Mouse (Mus musculus) forelimb bud, embryonic 11.5 days (tissue): Measurements from ENCODE around the gene Tbx3.
A peak's percentile ranks its signal among the peaks of the same experiment; 100 is the strongest.

Experiments
- DNase-seq: peaks from one replicate; pipeline ENCODE4 v3.0.0-alpha.2; 2012; ENCODE audit warnings: low read depth, low spot score

The Tbx3 gene

DNA sequence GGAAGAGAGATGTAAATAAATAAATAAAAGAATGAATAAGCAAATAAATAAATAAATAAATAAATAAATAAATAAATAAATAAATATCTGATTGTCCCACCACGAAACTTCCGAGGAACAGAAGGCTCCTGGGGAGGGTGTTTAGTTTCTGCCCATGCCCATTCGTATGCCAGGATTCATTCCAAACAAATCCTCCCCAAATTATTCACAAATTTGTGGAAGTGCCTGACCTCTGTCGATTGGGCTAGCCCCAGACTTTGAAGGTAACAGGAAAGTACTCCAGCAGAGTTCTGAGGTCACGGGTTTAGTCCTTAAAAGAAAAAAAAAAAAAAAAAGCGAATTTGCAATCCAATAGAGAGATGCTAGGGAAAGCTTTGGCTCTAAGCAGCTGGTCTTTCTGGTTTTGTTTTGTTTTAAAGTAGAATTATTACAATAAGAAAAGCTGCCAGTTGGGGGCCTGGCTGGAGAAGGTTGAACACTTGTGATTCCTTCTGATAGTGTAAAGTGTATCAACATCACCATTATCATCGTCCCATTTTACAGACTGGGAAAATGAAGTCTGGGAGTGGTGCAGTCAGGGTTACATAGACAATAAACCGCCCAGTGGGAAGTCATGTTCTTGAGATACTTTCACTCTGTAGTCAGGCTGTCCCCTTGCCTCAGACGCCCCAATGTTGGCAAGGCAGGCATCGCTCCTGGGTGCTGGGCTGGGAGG, 9.3 kb downstream of the Tbx3 start:
- DNase-seq = no peak

DNA sequence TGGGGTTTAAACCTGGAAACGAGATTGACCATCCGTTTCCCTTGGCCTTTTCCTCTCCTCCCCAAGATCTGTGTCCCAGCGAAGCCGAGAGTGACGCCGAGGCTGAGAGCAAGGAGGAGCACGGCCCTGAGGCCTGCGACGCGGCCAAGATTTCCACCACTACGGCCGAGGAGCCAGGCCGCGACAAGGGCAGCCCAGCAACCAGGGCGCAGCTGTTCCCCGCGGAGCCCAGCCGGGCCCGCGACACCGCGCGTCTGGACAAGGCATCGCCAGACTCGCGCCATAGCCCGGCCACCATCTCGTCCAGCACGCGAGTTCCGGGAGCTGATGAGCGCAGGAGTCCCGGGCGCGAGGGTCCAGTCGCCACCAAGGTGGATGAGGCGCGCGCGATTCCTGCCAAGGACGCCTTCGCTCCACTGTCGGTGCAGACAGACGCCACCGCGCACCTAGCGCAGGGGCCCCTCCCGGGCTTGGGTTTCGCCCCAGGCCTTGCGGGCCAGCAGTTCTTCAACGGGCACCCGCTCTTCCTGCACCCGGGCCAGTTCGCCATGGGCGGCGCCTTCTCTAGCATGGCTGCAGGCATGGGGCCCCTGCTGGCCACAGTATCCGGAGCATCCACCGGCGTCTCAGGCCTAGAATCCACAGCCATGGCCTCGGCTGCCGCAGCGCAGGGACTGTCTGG, 10.0 kb downstream of the Tbx3 start:
- peak; percentile 41 for DNase-seq

DNA sequence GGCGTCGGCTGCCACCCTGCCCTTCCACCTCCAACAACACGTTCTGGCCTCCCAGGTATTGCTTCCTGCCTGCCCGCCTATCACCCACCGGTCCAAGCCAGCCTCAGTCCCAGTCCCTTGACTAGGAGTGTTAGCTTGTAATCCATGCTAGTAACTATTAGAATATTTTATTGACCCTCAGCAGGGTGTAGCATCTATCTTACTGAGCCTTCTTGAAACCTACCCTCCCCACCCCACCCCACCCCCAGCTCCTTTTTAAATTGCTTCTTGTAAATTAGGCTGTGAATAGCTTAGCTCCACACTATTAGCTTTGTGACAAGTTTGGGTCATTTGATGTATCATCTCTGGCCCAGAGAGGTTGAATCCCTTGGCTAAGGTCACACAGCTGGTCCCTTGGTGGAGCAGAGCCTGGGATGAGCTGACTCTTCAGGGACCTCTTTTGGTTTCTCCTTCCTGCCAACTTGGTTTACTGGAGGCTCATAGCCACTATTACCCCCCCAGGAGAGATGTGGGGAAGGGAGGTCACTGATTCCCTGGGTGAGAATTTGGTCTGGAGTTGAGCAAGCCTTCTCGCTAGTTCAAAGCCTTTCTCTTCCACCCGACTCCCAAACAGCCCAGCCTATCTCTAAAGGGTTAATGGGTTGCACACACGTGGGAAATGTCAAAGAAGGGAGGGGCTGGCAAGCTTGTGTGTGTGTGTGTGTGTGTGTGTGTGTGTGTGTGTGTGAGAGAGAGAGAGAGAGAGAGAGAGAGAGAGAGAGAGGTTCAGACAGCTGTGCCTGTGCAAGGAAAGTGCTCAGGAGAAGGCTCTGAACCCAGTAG, 10.8 kb downstream of the Tbx3 start:
- DNase-seq = no peak

DNA sequence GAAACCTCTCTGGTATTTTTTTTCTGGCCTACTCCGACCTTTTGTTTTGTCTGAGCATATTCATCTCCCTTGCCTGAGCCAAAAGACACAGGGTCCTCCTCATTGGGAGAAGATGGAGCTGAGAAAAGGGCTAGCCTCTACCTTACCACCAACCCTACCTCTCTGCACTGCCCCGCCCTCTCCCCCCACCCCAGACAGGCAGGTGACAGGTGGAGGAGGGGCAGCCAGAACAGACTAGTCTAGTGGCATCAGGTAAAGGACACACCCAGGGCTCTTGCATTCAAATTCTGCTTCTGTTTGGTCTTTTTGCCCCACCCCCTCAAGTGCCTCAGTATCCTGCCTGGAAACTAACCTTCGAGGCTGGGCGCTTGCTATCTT, 11.4 kb downstream of the Tbx3 start:
- DNase-seq = no peak

DNA sequence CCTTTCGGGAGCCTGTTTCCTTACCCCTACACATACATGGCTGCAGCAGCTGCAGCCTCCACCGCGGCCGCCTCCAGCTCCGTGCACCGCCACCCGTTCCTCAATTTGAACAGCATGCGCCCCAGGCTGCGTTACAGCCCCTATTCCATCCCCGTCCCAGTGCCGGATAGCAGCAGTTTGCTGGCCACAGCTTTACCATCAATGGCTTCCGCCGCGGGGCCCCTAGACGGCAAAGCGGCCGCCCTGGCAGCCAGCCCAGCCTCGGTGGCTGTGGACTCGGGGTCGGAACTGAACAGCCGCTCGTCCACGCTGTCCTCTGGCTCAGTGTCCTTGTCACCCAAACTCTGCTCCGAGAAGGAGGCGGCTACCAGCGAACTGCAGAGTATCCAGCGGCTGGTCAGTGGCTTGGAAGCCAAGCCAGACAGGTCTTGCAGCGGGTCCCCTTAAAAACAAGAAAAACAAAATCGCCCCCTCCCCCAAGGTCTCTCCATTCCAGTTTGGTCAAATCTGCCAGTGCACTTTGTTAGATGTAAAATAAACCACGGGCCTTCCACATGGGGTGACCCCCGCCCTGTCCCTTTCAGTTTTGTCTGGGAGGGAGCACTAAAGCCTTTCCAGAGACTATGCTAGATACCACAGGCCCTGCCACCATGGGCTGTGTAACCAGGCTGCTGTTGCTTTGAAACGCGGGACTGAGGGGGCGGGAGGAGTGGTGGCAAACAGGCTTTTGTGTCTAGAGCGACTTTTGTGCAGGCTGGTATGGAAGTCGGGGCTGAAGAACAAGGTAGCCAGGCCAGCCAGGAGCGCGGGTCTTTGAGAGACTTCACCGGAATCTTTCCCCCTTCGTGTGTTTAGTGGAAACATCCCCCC, 12.4 kb downstream of the Tbx3 start:
- no peak for DNase-seq

DNA sequence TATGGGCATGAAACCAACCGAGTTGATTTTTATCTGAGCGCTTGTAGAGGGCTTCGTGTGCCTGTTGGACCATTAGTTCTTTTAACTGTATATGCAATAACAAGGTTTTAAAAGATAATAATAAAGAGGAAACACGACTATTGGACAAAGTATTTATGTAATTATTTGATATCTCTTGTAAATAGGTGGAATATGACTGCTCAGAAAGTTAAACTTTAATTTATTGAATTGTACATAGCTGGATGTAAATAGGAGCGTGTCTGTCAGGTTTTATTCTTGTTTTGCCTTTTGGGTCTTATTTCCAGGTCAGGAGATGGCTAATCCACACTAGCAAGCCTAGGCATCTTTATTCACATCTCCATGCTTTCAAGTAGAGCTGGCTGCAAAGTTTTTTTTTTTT, 13.4 kb downstream of the Tbx3 start:
- no peak for DNase-seq

DNA sequence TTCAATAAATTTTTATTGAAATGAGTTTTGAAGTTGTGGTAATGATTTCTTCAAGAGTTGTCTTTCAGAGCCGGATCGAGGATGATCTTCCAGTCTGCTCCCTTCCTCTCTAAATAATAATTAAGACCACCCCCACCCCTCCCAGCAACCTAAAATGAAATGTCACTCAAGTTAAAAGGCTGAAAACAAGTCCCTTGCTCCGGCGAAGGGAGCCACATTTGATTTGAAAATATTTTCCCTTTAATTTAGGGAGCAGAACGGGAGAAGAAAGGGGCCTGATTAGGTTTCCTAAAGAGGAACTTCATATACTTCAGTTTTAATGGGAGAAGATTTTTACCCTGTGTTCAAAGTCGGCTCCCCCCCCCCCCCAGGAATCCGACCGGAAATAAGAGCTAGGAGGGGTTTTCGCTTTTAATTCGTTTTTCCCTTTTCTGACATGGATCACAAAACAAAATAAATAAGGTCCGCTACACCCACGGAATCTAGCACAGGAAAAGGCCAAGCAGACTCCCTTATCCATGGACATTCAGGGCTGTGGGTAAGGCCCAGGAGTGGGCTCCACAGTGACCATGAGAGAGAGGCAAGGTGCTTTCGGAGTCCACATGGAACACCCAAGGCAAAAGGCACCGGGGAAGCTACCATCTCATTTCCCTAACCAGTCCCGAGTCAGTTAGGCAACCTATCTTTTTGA, 14.4 kb downstream of the Tbx3 start:
- peak; percentile 39 for DNase-seq

DNA sequence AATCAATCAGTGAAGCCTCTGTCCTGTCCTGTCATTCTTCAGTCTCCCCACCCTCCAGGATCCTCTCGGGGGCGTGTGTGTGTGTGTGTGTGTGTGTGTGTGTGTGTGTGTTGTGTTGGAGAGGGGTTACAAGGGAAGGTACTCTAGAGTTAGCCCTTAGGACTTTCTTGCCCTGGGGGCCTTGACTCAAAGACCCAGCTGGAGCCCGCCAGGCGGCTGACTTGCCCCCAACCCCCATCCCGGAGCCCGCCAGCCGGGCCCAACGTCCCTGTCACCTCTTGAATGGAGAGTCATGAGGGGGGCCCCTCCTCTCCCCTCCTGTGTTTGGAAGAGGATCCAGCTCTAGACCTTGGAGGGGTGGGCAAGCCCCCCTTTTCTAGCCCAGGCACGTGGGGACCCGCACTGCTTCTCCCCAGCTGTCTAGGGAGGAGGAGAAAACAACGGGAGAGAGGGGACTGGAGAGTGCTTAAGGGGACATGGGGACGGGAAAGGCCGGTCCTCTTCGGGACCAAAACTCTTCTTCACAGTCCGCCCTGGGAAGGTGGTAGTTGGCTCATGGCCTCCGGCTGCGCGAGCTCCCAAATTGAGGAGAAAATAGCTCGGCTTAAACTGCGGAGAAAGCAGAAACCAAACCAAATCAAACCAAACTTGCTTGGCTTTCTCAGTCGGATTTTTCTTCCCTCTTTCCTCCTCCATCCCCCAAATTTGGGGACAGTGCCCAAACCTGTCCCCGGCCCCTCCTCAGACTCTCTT, 15.2 kb downstream of the Tbx3 start:
- no peak for DNase-seq

DNA sequence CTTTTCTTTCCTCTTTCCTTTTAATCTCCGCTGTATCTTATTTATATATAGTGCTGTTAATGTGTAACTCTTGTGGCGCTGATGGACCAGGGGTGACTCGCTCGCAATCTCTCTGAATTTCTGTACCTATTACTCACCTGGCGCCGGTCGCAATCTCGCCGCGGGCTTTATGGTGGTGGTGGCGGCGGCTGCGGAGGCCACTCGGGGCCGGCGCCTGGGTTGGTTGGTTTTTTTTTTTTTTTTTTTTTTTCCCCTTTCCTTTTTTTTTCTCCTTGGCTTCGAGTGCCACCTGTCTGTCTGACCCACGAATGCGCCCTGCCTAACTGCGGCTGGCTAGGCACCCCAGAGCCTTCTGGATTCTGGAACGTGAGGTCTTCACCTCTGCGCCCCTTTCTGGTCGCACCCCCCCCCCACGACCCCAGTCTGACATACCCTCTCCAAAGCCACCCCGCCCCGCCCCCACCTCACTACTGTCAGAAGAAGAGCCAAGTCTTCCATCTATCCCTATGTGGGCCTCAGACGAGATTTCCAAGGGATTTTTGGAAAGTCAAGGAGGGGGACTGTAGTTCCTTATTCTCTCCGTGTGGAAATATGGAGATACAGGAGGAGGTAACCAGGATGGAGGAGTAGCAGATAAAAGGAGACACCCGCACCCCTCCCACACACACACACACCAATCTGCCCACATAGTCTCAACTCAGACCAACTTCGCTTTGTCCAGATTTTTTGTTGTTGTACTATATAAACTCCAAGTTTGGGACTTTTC, 15.9 kb downstream of the Tbx3 start:
- DNase-seq = peak; percentile 47

DNA sequence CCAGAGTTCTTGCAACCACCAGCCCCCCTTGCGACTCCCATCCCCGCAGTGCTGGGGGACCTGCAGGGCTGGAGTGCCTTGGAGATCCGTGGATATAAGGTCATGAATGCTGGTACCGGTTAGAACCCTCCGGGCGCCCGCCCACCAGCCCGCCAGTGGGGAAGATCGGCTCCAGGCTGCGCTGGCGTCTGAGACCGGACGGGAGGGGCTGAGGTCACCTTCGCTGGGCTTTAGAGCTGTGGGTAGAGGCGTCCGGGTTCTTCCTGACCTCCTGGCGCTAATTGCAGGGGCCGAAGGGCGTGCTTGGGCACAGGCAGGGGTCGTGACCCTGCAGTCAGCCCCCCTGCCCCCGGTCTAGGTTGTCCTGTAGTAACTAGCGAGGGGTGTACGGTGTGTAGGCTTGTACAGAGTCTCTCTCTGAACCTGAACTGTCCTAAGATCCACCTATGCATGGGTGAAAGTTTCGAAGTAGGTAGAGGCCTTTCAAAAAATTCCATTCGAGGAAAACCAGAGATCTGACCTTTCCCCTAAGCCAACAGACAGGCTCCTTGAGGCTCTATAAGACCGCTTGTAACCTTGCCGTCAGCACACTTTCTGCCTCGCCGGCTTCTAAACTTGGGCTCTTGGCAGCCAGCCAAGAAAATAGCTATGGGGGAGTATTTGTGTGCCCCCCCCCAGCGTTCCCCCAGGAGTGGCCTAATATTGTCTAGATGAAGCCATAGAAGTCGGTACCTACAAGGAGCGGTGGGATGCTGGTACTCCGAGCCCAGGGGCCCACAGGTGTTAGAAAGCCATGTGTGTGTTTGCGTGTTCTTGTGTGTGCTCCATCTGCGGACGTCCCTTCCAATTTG, 16.8 kb downstream of the Tbx3 start:
- DNase-seq = peak; percentile 53

DNA sequence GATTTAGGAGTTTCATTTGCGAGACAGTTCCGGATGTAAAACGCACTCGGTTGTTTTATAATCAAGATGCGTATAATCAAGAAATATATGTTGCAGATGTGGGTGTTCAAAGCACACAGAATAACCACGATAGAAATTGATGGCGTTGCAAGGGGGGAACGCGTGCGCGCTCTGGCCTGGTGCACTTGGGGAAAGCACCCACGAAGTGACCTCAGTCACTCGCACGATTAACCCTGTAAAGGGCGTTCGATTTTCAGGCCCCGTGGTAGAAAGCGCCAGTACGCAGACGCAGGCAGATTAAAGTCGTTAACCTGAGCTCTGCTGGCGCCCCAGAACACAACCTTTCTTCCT, 17.4 kb downstream of the Tbx3 start:
- DNase-seq = no peak

DNA sequence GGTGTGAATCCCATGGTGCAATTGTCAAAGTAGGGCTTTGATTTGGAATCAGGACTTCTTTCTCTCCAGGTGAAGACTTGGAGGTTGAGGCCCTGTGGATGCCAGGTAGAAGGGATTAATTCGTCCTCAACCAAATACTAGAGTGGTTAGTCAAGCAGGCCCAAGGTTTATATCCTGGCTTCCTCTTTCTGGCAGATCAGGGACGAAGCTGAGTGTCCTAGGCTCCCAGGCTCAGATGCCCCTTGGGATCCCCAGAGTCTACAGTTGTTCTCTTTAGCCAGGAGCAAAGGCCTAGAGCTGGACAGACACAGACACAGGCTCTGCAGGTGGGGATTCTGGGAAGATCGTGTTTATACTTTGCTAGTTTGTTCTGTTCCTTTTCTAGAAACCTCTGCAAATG, 17.8 kb downstream of the Tbx3 start:
- no peak for DNase-seq

DNA sequence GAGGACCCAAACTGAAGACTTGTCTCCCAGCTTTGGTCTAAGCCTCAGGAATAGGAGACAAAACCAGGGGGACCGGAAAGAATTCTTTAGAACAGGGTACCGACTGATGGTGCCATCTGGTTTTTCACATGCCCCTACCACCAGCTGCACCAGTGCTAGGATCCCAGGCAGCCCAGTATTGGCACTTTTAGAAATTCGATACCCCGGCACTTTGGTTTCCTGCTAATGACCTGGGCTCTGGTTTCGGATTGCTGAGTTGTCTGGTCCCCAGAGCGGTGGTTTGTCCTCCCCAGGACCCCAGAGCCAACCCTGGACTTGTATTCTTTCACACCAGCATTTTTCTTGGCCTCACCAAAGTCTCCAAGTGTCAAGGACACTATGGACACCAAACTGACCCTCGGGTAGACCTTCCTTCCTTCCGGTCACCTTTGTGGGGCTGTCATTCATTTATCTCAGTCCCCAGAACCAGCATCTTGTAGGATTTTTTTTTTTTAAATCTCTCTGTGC, 18.5 kb downstream of the Tbx3 start:
- DNase-seq = peak; percentile 47

DNA sequence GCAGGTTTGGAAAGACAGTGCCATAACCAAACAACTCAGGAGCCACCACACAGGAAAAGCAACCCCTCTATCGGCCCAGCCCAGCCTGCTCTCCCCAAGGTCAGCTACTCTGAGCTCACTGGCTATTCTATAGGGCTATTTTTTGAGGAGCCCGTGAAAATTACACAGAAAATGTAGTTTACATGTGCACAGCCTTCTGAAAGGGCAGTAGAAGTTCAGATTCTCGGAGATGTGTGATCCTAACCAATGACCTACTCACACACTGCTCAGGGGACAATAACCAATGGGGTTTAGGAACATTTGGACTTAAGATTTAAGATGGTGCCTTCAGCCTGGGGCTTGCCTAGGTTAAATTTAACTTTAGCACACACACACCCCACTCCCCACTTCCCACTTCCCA, 19.0 kb downstream of the Tbx3 start:
- no peak for DNase-seq

DNA sequence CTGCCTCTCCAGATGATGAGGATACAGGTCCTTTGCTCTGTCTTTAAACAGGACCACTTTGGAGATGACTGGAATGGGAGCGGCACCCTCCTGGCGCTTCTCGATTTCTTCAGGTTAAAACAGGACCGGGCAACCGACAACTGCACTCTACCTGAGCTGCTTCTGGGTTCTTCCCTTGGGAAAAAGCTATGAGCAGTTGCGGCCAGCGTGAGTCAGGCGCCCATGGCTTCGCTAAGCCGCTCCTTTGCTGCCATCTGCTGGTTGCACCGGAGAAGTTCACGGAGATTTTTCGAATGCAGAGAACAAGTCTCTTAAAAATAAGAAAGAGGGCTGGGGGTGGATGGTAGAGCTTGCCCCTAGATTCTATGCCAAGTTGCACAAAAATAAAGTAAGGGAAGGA, 20.6 kb downstream of the Tbx3 start:
- peak; percentile 86 for DNase-seq

DNA sequence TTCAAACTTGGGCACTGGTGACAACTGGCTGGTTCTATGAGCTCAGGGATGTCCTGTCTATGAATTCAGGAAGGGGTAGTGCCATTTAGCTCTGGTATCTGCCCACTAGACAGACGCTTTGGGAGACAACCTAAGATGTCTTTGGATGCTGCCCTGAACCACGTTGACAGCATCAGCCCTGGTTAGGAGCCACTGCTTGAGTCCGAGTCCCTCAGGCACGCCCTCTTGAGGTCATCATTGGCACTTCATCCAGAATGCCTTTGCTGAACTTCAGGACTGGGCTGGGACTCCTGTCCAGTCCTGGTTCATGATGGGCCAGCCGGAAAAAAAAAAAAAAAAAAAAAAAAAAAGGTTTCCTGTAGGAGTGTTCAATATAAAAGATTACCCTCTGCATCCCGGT, 22.0 kb downstream of the Tbx3 start:
- DNase-seq = no peak

DNA sequence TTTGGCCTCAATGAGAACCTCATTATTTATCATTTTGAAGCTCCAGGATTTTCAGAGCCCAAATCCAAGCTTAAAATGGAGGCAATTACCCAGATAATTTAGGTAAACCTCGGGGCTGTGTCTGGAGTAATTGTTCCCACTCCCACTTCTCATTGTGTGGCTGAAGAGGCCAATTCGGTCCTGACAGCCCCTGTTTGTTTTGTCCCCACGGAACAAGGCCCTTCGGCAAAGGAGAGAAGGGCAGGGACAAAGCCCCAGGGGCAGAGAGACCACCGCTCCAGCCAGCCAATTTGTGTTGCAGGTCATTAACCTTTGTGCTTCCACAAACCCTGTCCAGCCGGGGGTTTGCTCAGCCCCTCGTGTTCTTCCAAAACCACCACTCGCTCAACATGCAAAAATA, 24.4 kb downstream of the Tbx3 start:
- DNase-seq = no peak

DNA sequence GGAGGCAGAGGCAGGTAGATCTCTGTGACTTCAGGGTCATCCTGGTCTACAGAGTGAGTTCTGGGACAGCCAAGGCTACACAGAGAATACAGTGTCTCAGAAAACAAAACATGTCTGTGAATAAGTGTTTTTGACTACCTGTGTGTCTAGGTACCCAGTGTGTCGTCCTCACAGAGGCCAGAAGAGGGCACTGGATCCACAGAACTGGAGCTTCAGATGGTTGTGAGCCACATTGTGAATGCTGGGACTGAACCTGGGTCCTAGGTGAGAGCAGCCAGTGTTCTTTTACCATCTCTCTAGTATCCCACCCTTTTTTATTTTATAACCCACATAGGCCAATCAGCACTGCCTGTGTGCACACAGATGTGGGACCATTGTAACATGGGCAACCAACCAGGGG, 32.6 kb downstream of the Tbx3 start:
- DNase-seq = no peak

DNA sequence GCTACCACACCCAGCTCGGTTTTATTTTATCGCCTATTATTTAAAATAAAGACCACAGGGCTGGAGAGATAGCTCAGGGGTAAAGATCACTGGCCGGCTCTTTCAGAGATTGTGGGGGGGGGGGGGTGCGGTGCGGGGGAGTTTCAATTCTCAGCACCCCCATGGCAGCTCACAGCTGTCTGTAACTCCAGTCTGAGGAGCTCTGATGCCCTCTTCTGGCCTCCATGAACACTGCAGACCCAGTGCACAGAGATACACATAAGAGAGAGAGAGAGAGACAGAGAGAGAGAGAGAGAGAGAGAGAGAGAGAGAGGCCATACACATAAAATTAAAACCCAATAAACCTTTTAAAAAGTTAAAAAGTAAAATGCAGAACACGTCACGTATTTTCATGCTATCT, 34.4 kb downstream of the Tbx3 start:
- no peak for DNase-seq
